Mouse (Mus musculus) lung, postnatal 36 days (tissue): Measurements from ENCODE around the gene Cyld.
A peak's percentile ranks its signal among the peaks of the same experiment; 100 is the strongest.
"Not testable (repeated sequence)": the region's sequence is repeated elsewhere in the genome, so short reads cannot be mapped to it uniquely, and the experiment has no call there.

Source experiments
- DNase-seq: peaks from one replicate; pipeline ENCODE4 v3.0.0; 2022; ENCODE audit warnings: mixed read lengths

Cyld gene

DNA sequence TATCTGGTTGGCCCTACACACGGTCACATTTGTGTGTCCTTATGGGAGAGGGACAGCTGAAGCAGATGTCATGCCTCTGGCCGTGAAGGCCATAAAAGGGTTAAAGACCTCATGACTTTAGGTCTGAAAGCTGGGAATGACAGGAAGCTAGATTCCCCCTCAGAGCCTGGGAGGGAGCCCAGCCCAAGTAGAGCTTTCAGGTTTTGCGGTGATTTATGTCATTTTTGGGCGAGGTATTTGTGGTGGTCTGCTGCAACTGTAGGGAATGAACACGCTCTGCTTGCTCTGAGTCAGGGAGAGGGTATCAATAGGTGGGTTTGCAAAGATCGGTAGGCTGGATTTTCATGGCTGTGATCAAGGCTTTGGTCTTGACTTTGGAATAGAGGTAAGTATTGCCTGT is 6.9 kb upstream of the Cyld start:
- DNase-seq, result no peak

DNA sequence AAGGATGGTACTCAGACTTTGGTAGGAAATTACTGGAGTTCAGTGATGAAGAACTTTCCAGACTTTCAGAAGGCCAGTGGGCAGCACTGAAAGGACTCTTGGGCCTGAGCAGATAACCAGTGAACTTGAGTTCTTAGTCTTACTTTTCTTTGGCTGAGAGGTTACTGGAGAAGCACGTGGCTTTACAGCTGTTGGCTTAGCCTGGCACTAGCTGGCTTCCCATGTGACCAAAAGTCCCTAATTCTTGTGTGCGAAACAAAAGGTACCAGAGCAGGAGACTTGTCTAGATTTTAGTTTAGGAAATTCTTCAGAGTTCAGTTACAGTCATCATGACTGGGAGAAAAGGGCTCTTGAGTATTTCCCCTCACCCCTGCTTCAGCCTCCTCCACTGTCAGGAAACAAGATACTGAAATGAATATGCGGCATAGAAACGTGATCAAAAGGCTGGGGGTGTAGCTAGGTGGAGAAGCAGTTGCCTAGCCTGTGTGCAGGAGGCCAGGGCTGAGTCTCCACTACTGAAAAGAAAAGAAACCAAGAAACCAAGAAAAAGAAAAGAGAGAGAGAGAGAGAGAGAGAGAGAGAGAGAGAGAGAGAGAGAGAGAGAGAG is 5.4 kb upstream of the Cyld start:
- DNase-seq, result no peak

DNA sequence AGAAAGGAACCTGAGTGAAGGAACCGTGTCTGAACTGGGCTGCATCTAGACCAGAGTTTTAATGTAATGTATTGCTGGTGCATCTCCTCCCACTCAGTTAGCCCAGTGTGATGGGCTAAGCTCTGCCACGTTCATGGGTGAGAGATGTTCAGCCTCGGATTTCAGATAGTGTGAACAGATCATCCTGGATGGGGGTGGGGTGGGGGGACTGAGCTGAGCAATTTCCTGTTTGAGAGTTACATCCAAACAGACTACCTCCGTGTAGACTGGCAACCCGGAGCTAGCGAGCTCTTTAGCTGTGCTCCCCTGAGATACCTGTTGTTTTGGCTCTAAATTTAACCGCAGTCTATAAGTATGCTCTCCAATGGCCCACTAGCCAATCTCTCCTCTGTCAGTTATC is 4.9 kb upstream of the Cyld start:
- no peak for DNase-seq

DNA sequence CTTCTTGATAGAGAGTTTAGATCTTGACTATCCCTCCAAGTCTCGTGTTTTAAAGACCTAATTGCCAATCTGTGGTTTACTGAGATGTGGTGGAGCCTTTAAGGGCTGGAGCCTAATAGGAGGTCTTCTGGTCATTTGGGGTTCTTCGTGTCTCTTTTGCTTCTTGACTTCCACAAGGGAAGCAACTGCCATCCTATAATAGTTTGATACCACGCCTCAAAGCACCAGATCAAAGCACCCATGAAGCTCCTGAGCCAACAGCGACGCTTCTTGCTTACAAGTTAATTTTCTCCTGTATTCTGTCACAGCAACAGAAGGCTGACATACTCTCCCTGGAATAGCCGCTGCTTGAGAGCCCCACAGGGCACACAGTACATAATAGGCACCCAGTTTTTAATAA is 4.0 kb upstream of the Cyld start:
- no peak for DNase-seq

DNA sequence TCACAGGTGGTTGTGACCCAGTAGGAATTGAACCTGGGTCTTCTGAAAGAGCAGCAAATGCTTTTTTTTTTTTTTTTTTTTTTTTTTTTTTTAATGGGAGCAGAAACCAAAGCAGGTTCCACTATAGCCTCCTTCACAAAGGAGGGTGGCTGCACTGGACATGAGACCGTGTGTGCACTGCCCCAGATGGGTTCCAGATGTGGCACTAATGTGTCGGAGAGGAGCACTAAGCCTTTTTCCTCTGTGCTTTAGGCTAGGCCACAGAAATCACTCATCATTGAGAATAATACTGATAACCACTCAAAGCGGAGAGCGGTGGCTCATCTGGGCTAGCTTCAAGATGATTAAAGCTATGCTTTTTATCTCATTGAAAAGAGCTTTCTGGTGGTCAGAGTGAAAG is 3.5 kb upstream of the Cyld start:
- DNase-seq, result no peak

DNA sequence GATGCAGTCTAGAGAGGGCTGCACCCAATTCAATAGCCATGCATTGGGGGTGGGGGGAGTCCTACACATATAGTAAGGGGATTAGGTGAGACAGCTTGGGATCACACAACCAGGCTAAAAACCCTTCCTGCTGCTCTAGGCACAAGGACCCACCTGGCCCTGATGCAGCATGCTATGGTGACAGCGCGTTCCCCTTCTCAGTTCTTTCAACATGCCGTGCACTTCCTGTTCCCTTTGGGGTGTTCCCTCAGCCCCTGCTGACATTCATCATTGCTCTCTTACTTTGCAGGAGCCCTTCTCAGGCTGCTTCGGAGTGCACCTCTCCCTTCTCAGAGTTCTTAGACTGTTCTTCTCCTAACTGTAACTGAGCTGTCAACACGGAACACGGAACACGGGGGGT is 2.5 kb upstream of the Cyld start:
- peak; percentile 37 for DNase-seq

DNA sequence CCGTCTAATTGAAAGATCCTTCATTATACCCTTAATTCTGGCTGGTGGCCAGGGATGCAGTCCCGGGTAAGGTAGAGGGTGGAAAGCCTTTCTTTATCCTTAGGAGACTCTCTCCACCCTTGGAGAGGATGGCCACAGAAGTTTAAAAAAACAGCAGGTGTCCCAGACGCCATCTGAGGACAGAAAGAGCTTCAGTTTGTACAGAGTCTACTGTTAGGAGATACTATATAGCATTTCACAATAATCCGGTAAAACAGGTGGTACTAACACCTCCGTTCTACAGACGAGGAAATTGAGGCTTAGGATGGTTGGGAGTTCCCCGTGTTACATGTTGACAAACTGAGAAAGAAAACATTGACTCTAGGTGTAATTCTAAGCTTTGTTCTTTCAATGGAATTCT is 600 bp upstream of the Cyld start:
- no peak for DNase-seq

DNA sequence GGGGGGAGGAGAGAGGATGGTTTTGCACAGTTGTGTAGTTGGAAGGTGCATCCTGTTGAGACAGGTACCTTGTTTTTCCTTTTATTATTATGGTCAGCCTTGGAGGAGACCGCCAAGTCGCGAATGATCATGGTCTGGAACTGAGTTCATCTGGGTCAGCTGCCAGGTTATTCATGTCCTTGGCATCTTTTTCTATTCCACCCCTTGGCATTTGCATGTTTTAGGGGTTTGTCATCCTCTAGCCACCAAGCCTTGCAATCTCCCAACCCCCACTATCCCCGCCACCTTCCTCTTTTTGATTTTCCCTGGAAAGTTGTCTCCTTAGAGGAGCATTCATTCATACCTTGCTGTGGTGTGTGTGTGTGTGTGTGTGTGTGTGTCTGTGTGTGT is 809 bp downstream of the Cyld start:
- DNase-seq, result peak; percentile 47

DNA sequence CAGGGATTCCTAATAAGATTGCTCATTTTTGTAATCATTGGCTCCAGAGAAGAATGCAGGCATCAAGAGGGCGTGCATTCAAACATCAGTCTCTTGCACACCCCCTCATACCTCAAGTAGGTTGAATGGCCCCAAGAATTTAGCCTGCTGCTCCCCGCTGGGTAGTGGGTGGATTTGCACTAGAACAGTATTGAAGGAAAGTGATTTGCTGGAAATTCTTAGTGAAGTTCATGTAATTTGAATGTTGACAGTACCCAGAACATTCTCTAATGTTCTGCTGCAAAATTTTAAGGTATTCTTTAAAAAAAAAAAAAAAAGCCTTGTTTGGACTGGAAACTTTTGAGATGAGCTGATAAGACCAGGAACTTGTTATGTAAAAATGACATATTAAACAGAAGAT is 1.2 kb downstream of the Cyld start:
- DNase-seq, result no peak

DNA sequence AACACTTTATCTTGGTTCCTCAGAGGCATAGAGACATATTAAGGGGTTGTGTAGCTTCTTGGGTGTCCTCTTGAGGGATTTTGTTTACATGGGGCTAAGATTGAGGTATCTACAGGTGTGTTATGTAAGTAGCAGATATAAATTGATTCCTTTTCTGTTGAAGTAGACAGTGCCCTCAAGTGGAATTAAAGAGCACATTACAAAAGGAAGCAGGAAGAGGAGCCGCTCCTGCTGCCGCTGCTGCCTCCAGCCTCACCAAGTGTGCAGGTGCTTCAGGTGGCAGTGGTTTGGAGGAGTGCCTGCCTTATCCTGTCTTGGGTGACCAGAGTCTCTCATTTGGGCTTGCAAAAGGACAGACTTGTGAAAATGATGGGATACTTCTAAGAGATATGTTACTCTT is 4.8 kb downstream of the Cyld start:
- peak; percentile 33 for DNase-seq

DNA sequence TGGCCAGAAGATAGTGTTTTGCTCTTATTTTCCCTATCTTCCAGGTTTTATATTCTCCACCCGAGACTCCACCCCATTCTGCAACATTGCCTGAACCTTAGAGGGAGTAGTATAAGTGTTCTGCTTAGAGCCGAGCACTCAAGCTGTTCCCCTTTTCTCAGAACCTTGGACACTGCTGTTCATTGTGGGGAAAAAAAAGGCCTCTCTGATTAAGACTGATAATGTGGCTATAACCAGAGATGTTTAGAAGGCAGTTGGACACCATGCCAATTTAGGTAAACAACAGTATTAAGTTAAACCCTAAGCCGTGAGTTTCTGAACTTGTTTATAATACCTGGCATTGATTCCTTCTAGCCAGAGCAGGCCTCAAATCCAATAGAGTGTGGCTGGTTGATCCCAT is 6.0 kb downstream of the Cyld start:
- no peak for DNase-seq

DNA sequence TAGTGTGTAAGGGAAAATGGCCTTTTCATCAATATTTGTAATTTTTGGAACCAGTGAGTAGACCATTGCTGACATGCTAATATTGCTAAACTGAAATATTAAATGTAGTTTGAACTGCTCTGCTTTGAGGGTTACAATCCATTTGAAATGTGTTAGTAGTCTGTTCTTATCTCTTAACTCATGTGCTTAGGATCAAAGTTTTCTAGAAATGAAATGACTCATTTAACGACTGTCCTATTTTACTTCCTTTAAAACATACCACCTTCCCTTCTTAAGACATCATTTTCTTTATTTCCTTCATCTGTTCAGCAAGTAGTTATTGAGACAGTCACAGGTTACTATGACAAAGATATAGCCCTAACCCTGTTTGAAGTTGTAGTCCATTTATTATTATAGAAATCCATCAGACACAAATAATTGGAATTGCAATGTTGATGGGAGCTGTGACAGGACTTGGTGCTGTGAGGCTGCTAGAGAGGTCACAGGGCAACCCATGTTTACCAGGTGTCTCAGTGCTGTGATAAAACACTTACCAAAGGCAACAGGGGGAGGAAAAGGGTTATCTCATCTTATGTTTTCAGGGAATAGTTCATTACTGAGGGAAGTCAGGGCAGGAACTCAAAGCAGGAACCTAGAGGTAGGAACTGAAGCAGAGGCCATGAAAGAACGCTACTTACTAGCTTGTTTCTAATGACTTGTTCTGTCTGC is 26.6 kb downstream of the Cyld start:
- no peak for DNase-seq

DNA sequence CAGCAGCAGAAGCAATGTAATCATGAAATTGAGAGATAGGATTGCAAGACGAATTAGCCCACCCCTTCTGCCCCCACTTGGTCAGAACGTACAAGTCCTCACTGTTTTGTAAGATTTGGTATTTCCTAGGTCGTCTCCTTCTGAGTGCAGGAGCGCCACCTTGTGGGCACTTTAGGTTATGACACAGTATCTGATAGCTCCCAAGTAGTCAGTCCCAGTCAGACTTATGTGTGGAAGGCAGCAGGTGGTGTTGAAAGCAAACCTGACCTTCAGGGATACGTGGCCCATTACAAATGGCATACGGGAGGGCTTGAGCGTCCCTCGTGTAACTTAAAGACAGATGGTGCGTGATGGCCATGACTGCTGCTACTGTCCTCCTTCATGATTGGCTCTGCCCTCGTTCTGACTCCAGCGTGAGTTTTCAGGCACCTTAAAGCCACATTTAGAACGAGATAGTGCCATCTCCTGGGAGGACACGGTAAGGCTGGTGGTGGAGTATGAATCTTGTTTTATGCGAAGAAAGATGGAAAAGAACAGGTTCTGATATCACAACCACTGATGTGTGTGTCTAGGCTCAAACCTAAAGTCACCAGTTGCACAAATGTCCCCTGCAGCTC is 58.5 kb downstream of the Cyld start:
- DNase-seq, result peak; percentile 93

DNA sequence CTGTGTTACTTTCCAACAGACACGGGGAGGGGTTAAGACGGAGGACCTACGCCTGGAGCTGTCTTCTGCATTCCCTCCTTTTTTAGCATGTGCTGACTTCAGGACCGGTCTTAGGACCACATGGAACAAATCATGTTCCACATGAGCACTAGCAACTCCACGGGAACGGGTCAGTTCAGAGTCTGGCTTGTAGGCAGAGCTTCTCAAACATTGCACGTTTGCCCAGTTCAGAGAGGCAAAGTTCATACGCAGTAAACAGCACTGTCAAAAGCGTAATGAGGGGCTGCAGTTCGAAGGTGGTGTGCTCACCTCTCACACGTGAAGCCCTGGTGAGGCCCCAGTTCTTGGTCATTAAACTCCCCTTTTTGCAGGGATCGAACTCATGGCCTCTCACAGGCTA is 65.2 kb downstream of the Cyld start:
- no peak for DNase-seq

DNA sequence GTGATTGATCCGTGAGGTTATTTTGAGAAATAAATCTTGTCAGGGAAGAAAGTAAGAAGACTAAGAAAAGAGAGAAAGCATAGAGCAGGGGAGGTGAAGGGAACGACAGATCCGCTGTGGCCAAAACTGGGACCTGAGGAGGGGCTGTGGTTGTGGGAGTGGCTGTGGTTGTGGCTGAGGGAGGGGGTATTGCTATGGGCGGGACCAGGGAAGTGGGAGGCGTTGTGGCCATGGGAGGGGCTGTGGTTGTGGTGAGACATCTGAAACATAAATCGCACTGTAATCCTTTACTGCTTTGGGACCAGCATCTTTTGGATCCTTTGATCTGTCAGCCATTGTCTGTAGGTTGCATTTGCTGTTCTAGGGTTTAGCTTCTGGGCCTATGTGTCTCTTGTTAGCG is 74.4 kb downstream of the Cyld start:
- DNase-seq, result no peak

DNA sequence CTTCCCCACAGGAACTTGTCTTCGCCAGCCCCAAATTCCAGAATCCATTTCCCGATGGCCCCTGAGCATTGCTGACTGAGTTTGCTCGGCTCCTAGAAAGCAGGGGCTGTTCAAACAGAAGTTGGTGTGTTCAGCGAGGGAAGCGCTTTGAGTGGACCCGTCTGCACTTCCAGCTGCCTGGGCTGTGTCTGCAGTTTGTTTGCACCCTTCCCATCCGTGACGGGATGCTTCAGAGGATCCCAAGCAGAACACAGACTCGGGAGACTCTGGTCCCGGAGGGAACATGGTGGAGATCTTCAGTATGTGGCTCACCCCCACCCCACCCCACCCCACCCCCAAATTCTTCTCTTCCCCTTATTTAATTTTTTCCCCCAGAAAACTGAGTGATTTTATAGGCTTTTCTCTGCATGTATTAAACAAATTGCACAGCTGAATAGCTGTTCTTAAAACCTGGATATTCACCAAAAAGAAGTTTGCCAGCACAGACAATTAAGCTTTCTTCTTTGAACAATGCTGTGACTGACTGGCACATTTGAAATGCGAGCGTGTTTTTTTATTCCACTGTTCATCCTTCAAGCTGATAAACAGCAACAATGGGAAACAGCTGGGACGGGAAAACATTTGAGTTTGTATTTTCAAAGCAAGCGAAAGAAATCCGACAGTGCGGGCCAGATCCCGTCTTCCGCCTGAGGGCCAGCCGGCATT is 77.9 kb downstream of the Cyld start:
- DNase-seq, result no peak

DNA sequence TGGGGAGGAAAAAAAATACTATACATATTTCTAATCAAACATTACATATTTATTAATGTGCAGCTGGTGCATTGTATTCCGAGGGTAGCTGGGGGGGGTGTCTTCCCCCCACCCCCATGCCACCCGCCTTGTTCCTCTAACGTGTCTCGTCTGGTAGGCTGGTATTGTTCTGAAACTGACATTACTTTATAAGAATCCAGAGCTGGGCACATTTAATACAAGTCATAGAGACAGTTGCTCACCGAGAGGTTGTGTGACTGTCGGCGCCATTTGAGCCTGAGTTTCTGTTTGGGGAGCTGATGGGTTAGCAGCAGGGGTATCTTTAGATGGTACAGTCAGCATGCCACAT is 78.4 kb downstream of the Cyld start:
- DNase-seq, result no peak

DNA sequence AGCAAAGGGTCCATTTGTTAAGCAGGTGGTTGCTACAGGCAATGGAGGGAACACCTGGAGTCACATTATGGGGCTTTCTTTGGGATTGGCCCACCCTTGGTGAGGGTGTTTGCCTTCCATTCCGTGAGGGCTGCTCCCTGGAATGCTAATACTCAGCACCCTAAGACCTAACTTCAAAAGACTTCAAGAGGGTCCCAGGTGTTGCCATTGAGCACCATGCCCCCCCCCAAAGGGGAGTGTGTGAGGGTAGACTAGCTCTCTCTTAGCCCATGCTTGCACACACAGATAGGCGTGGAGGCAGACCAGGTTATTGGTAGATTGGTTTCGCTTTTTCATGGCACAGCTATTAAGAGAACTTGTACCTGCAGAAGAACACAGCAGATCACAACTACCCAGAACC is 83.3 kb downstream of the Cyld start:
- no peak for DNase-seq

DNA sequence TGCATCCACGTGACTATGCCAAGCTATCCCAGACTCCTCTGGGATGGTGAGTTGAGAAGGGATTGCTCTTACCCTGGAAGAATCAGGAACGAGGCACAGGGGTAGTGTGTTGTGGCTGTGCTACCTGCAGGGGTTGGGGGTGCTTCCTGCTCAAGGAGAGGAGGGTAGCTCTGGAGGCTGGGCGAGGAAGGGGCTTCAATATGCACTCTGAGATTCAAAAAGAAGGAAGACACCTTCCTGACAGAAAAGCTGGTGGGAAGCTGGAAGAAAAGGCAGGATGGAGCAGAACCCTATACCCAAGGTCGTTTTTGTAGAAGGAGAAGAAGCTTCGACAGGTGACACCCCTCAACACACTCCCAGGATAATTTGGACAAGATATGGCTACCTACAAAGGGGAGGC is 84.5 kb downstream of the Cyld start:
- no peak for DNase-seq

DNA sequence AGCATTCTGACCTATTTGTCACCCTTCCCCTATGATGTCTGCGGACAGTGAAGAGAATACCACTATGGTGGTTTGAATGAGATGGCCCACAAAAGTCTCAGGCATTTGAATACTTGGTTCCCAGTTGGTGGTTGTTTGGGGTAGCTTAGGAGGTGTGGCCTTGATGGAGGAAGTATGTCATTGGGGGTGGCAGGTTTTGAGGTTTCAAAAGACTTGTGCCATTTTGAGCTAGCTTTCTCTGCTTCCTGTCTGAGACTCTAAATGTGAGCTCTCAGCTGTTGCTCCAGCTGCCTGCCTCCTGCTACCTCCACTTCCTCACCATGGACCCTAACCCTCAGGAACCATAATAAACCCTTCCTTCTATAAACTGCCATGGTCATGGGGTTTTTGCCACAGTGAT is 86.9 kb downstream of the Cyld start:
- peak; percentile 4 for DNase-seq

DNA sequence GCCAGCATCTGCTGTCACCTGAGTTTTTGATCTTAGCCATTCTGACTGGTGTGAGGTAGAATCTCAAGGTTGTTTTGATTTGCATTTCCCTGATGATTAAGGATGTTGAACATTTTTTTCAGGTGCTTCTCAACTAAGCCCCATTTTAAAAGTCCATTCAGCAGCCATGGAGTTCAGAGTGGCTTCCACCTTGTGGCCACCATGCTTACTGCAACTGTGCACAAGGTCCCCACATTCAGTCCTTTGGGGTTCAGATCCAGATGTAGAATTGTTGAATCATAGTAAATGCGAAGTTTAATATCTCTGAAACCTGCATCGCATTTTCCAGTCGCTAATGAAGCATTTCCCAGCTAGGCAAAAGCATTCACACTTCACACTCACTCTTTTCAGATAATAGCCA is 91.5 kb downstream of the Cyld start:
- DNase-seq, result not testable (repeated sequence)

DNA sequence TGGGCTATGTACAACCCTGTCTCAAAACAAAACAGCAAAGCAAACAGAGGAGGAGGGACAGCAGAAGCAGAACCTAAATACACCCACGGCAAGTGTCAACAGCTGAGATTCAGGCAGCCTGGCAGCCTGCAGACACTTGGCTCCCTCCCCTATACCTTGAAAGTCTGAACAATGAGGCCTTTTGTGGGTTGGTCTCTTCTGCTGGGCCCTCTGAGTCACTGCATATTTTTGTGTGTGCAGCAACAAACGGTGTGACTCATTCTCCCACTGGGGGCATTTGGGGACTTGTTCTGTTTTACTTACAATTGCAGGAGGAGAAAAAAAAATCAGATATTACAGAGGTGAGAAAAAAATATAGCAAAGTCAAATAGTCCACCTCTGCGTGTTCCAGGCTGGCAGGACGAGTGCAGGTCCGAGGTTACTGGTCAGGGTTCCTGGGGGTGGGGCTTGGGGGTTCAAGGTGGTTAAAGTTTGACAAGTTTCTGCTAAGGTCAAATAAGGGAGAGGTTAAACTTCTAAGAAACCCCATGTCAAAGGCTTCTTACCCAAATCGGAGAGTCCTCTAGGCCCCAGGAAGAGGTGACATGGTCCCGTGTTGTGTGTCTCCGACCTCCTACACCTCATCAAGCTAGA is 96.0 kb downstream of the Cyld start:
- DNase-seq, result no peak

DNA sequence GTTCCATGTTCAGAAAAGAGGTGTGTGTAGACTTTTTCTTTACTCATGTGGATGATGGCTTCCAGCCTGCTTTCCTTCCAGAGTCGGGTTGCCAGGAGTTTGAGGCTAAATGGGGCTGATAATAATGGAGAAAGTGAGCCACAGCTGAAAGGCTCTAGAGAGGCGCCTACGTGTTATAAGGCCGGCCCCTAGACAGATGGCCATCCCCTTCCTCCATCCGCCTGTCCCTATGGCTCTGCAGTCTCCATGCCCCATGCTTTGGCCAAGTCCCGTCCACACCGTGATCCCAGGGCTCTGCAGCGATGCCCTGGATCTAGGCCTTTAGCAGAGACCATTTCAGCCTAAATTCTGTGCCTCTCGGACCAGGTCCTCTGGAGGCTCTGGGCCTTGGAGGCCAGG is 96.5 kb downstream of the Cyld start:
- no peak for DNase-seq
